Mouse (Mus musculus) hindbrain, embryonic 12.5 days (tissue): Measurements from ENCODE around the gene Gpat3. TPM values are rescaled to one million over a fixed set of nuclear protein-coding genes. Genes with fewer than 3 reads are reported as not detected.

Experiments
- ATAC-seq: fragments of 200-750 bp; cut with Nextera tagmentation; 2 replicates; pipeline ENCODE4 v1.8.0; 2017; ENCODE audit warnings: moderate TSS enrichment; ENCODE audit not compliant: low FRiP score
- H3K27ac ChIP-seq: fragments of 300-500 bp; sonication (generic); 2 replicates; pipeline ENCODE4 v1.5.1; 2016; ENCODE audit warnings: mild to moderate bottlenecking
- H3K27me3 ChIP-seq: fragments of 300-500 bp; sonication (generic); 2 replicates; pipeline ENCODE4 v1.6.1; 2016; ENCODE audit warnings: mild to moderate bottlenecking
- H3K36me3 ChIP-seq: fragments of 300-500 bp; sonication (generic); 2 replicates; pipeline ENCODE4 v1.6.1; 2016; ENCODE audit warnings: mild to moderate bottlenecking
- H3K4me1 ChIP-seq: fragments of 300-500 bp; sonication (generic); 2 replicates; pipeline ENCODE4 v1.6.1; 2016
- H3K4me2 ChIP-seq: fragments of 300-500 bp; sonication (generic); replicated peaks from 2 replicates; pipeline ENCODE4 v1.6.1; 2016; ENCODE audit warnings: mild to moderate bottlenecking
- H3K4me3 ChIP-seq: fragments of 300-500 bp; sonication (generic); 2 replicates; pipeline ENCODE4 v1.5.1; 2016; ENCODE audit warnings: mild to moderate bottlenecking
- H3K9ac ChIP-seq: fragments of 300-500 bp; sonication (generic); 2 replicates; pipeline ENCODE4 v1.6.1; 2016; ENCODE audit warnings: mild to moderate bottlenecking, moderate library complexity
- H3K9me3 ChIP-seq: fragments of 300-500 bp; sonication (generic); replicated peaks from 2 replicates; pipeline ENCODE4 v1.6.1; 2016; ENCODE audit warnings: mild to moderate bottlenecking
- WGBS: fragments of 180-500 bp; shearing (Covaris S2); methylation state at CpG from one replicate; pipeline ENCODE4 v1.1.7; 2016; 5-methylcytosine and 5-hydroxymethylcytosine counted together
- polyA plus RNA-seq: library from polyadenylated mRNA; unstranded; fragments of >200 nt; fragmentation: Nextera tagmentation; extraction: Ambion mirVana; gene quantifications from 2 replicates; pipeline ENCODE4 v1.2.1, GENCODE M21; 2016

The Gpat3 gene
- polyA plus RNA-seq, 1 experiment from 2014 or later = 0.74 TPM

DNA sequence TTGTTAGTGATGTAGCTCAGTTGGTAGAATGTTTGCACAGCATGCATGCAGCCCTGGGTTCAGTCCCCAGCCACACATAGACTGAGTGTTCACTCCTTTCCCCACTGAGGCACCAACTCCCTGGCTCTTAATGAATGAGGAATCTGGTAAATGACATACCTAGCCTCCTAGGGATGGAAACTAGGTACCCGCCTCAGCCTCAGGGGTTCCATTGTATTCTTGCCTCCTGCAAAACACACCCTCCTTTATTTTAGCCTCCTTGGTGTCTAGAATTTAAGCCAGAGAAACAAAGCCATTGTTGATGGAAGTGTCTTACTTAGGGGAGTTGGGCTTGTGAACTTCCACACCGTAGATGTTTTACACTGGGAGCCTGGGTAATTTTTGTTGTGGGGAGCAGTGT, 17.6 kb downstream of the Gpat3 start:
- Histone ChIP-seq H3K36me3 (no peaks in the 10 kb centered on the region), H3K4me1 (no peaks in the 10 kb centered on the region), H3K27ac (no peak overlapping the region), H3K4me2 (no peak overlapping the region), H3K4me3 (no peak overlapping the region), H3K27me3 (no peaks in the 10 kb centered on the region), H3K9ac (no peak overlapping the region), H3K9me3 (no peaks in the 10 kb centered on the region)
- no peak for ATAC-seq
- 57% methylated on average over 2 of the region's 2 CpGs for WGBS

DNA sequence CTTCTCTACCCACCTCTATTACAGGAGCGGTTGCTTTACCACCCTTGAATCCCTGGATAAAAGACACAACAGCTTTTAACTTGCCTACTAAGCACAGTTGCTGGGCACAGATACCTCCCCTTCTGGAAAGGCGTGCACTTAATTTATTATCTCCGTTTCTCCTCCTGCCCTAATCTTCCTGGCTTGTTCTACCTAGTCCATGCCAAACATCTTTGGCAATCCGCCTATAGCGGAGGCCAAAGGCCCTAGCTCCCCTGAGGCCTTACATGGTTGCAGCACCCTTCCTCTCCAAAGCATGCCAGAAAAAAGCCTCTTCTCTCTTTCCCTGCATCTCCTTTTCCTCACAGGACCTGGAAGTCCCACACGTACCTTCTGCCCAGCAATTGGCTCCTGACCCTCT, 18.9 kb downstream of the Gpat3 start:
- no peaks in the 10 kb centered on the region for H3K9me3 ChIP-seq
- no peak overlapping the region for H3K9ac ChIP-seq
- H3K4me1 ChIP-seq = no peaks in the 10 kb centered on the region
- H3K4me3 ChIP-seq = no peak overlapping the region
- H3K36me3 ChIP-seq = no peaks in the 10 kb centered on the region
- H3K27ac ChIP-seq = no peak overlapping the region
- no peak overlapping the region for H3K4me2 ChIP-seq
- no peaks in the 10 kb centered on the region for H3K27me3 ChIP-seq
- WGBS = 86% methylated on average over 6 of the region's 6 CpGs
- ATAC-seq = no peak

DNA sequence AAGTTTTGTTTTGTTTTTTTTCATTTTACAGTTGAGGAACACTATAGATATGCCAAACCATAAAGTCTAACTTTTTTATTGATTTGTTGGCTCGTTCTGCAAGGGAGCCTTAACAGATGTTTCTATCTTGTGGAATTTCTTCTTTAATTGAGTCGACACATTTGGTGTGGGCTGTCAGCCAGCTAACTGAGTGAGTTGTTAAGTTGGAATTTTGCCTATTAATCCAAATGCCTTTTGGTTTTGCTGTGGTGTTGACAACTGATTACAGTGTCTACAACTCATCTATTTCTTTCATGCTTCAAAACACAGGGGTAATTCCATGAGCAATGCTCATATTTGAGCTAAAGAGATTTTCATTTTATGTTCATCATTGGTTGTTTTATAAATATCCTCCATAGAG, 20.7 kb downstream of the Gpat3 start:
- WGBS = 76% methylated on average over 2 of the region's 2 CpGs
- H3K4me2 ChIP-seq = no peak overlapping the region
- ATAC-seq = no peak

DNA sequence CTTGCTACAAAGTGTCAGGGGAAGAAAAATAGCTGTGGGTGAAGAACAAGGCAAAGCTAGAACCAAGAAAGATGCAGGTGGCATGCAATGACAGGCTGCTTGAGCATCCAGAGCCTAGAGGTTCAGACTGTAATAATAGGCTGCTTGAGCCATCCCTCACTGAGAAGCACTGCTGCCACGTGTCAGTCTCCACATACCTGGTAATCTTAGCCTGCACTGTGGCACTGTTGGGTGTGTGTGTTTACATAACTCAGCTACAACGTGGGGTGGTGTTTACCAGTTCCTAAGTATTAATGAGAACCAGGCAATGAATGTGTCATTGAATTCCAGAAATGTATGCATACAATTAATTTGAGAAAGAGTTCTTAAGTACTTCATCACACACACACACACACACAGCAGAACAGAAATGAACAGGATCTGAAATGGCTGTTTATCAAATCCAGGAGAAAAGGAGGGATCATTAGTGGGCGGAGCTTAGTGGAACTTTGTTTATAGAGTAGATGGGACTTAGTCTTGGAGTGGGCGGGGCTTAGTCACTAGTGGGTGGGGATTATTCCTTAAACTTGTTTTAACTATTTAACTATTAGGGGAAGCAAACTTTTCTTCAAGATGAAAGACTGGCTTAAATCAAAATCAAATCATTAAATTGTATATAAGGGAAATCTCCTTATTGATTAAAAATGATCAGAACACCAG, 23.8 kb downstream of the Gpat3 start:
- Histone ChIP-seq H3K4me3 (no peak overlapping the region), H3K36me3 (no peaks in the 10 kb centered on the region), H3K4me2 (no peak overlapping the region), H3K27ac (no peak overlapping the region), H3K4me1 (no peaks in the 10 kb centered on the region), H3K9me3 (no peaks in the 10 kb centered on the region), H3K27me3 (no peaks in the 10 kb centered on the region), H3K9ac (no peak overlapping the region)
- WGBS = 76% methylated on average over 4 of the region's 4 CpGs
- ATAC-seq = no peak

More for the DNA sequence above, 20.7 kb downstream of the Gpat3 start:
- Histone ChIP-seq H3K4me1 (no peaks in the 10 kb centered on the region), H3K27me3 (no peaks in the 10 kb centered on the region), H3K9ac (no peak overlapping the region), H3K9me3 (no peaks in the 10 kb centered on the region), H3K36me3 (no peaks in the 10 kb centered on the region), H3K27ac (no peak overlapping the region), H3K4me3 (no peak overlapping the region)

DNA sequence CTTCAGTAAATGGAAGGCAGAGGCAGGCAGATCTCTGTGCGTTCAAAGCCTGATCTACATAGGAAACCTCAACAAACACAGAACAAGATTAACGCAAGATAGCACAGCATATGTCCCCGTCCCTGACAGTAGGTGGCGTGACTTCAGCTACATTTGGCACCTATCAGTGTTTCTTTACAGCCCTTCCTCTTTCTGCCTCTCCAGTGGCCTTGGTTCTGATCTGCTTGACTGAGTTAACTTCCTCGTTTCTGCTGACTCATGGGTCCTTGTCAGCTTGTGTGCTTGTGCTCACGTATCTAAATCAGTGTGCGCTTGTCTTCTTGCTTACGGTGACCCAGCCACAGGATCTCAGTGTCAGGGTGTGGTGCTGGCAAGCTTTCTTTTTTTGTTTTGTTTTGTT, 26.5 kb downstream of the Gpat3 start:
- Histone ChIP-seq H3K27me3 (no peaks in the 10 kb centered on the region), H3K4me2 (no peak overlapping the region), H3K4me1 (no peaks in the 10 kb centered on the region), H3K36me3 (no peaks in the 10 kb centered on the region), H3K9ac (no peak overlapping the region), H3K27ac (no peak overlapping the region), H3K4me3 (no peak overlapping the region), H3K9me3 (no peaks in the 10 kb centered on the region)
- WGBS = 90% methylated on average over 8 of the region's 8 CpGs
- no peak for ATAC-seq

DNA sequence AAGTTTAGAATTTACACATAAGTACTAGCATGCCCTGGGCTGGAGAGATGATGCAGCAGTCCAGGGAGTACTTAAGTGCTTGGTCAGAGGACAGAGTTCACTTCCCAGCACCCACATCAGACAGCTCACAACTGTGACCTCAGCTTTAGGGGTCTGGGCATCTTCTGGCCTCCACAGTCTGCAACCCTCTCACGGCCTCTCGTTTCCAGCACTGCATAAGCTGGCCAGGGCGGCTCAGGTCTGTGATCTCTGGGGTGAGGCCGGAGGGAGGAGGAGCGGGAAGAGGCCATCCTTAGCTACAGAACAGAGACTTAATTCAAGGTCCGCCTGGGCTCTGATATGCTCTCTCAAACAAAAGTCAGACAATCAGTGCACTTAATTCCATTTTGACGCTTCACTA, 29.2 kb downstream of the Gpat3 start:
- H3K4me2 ChIP-seq = no peak overlapping the region
- H3K4me1 ChIP-seq = no peaks in the 10 kb centered on the region
- ATAC-seq = no peak
- no peaks in the 10 kb centered on the region for H3K36me3 ChIP-seq
- no peak overlapping the region for H3K27ac ChIP-seq
- H3K4me3 ChIP-seq = no peak overlapping the region
- H3K9ac ChIP-seq = no peak overlapping the region
- H3K27me3 ChIP-seq = no peaks in the 10 kb centered on the region
- 75% methylated on average over 7 of the region's 7 CpGs for WGBS
- H3K9me3 ChIP-seq = no peaks in the 10 kb centered on the region

DNA sequence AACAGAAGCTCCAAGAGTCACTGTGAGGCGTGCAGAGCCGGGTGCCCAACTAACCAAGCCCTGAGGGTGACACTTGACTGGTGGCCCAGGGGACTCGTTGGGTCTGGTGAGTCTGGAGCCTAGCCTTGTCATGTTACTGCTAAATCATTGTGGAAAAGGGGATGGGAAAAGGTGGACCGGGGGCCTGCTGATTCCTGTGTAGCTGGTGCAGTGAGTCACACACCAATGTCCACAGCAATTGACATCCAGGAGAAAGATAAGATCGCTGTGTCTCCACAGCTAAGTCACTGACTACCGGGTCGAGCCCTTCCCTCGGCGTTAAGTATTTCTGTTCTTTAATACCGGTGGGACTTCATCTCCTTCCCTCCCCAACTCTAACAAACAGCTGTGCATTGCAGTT, 29.7 kb downstream of the Gpat3 start:
- WGBS = 74% methylated on average over 10 of the region's 10 CpGs
- no peak for ATAC-seq

DNA sequence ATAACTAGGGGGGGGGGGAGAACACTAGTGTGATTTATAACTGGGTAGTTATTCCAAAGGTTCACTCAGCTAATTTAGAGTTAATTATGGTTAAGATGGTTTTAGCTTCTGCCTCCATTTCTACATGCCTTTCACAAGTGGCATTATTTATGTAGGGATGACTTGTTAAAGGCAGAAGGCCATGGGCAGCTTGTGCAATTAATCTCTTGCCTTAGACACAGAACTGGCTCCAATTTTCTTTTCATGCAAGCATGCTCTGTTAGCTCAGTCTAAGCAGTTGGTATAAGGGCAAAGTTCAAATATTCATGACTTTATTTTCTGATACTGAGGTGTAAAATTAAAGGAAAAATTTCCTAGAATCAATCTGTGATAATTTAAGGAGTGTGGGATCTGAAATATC, 31.5 kb downstream of the Gpat3 start:
- no peak for ATAC-seq
- Histone ChIP-seq H3K4me3 (no peak overlapping the region), H3K36me3 (no peaks in the 10 kb centered on the region), H3K27ac (no peak overlapping the region), H3K9ac (no peak overlapping the region), H3K4me1 (no peaks in the 10 kb centered on the region), H3K9me3 (no peaks in the 10 kb centered on the region), H3K4me2 (no peak overlapping the region), H3K27me3 (no peaks in the 10 kb centered on the region)

More for the DNA sequence above, 29.7 kb downstream of the Gpat3 start:
- Histone ChIP-seq H3K27ac (no peak overlapping the region), H3K4me1 (no peaks in the 10 kb centered on the region), H3K9ac (no peak overlapping the region), H3K36me3 (no peaks in the 10 kb centered on the region), H3K4me2 (no peak overlapping the region), H3K9me3 (no peaks in the 10 kb centered on the region), H3K27me3 (no peaks in the 10 kb centered on the region), H3K4me3 (no peak overlapping the region)

DNA sequence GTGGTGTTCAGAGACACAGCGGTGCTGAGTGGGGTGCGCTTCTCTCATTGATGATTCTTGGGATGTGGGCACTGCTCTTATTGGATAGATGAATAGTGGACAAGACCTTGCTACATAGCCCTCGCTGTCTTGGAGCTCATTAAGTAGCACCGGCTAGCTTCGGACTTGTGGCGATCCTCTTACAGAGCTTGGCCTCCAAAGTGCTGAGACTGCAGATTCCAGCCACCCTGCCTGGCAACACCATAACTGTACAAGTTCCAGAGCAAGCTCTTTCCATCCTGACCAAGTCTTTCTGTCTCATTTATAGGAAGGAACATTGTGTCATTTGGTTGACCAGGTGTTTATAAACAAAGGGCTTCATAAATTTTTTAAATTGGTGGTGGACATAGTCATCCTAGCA, 39.7 kb downstream of the Gpat3 start:
- Histone ChIP-seq H3K4me1 (no peaks in the 10 kb centered on the region), H3K4me2 (no peak overlapping the region), H3K4me3 (no peak overlapping the region), H3K36me3 (no peaks in the 10 kb centered on the region), H3K27me3 (no peaks in the 10 kb centered on the region), H3K27ac (no peak overlapping the region), H3K9me3 (no peaks in the 10 kb centered on the region), H3K9ac (no peak overlapping the region)
- ATAC-seq = no peak
- 82% methylated on average over 6 of the region's 6 CpGs for WGBS

DNA sequence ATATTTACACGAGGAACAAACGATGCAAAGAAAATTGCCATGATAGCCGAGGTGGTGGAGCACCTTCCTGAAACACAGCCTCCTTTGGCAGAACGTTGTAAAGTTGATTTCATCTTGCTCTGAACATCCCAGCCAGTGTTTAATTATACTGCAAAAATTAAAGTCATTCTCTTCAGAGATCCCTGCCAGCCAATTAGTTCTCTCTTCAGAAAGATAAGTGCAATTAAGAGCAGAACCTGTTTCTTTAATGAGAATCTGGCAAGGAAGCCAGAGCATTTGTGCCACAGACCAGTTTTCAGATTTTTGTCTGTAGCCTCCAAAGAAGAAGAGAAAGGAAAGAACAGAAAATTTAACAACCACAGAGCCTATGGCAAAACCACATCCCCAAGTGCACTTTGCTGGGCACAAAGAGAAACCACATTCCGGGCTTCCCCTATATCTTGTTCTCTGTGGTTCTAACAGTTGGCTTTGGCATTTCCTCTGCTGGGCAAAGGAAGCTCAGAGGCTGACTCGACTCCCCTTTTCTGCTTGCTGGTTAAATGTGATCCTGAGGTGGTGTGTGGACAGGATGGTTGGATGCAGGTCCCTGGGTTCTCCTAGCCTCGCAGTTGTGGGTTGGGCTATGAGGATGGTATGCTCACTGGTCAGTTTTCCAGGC, 40.9 kb downstream of the Gpat3 start:
- Histone ChIP-seq H3K9me3 (no peaks in the 10 kb centered on the region), H3K9ac (no peak overlapping the region), H3K4me2 (no peak overlapping the region), H3K4me3 (no peak overlapping the region), H3K27ac (no peak overlapping the region), H3K27me3 (no peaks in the 10 kb centered on the region), H3K4me1 (no peaks in the 10 kb centered on the region), H3K36me3 (no peaks in the 10 kb centered on the region)
- WGBS = 85% methylated on average over 7 of the region's 7 CpGs
- ATAC-seq = no peak

DNA sequence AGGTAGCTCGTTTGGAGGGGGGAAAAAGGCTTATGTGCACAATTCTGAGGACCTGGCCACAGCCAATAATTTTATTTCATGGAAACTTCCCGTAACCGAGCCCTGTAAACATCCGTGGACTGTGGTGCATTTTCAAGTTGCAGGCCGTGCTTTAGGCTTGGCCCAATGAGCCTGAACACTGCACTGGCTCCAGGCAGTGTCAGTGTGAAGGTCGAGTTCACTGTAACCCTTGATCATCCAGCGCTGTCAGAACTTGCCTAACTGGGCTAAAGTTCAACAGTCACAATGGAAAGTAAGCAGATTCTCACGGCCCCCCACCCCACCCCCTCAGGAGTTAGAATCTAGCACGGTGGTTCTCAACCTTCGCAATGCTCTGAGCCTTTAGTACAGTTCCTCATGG, 50.7 kb downstream of the Gpat3 start:
- WGBS = 82% methylated on average over 10 of the region's 10 CpGs
- H3K4me1 ChIP-seq = no peaks in the 10 kb centered on the region
- H3K9ac ChIP-seq = no peak overlapping the region
- H3K9me3 ChIP-seq = no peaks in the 10 kb centered on the region
- no peak overlapping the region for H3K4me3 ChIP-seq
- no peaks in the 10 kb centered on the region for H3K27me3 ChIP-seq
- H3K36me3 ChIP-seq = no peaks in the 10 kb centered on the region
- no peak for ATAC-seq
- H3K4me2 ChIP-seq = no peak overlapping the region
- no peak overlapping the region for H3K27ac ChIP-seq

DNA sequence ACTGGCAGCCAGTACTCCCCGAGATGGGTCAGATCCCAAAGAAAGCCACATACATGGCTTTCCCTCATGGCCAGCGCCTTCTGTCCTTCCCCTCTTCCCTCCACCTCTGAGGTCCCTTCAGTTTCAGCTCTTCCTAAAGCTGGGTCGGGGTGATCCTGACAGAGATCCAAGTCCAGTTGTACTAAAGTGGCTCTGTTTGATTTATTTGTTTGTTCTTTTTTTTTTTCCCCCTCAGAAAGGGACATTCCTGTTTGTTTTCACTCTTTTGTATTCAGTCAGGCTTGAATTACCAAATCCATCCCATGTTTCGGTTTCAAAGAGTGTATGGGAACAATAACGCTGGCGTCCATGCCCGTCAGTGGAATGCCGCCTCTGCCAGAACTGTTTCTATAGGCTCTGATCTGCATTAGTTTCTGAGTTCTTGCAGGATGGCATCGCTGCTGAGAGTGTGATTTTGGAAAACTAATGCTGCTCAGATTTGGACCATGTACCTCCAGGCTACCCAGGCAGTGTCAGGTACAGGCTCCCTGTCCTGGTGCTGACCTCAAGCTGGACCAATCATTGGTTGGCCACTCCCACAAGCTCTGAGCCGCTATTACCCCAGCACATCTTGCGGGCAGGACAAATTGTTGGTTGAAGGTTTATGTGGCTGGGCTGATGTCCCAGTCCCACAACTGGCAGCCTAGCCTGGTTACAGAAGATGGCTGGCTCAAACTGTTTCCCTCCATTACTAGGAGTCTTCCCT, 54.4 kb downstream of the Gpat3 start:
- H3K4me2 ChIP-seq = no peak overlapping the region
- no peaks in the 10 kb centered on the region for H3K4me1 ChIP-seq
- 68% methylated on average over 11 of the region's 11 CpGs for WGBS
- no peaks in the 10 kb centered on the region for H3K27me3 ChIP-seq
- no peaks in the 10 kb centered on the region for H3K36me3 ChIP-seq
- ATAC-seq = no peak
- H3K9me3 ChIP-seq = no peaks in the 10 kb centered on the region
- no peak overlapping the region for H3K27ac ChIP-seq
- no peak overlapping the region for H3K9ac ChIP-seq
- H3K4me3 ChIP-seq = no peak overlapping the region

DNA sequence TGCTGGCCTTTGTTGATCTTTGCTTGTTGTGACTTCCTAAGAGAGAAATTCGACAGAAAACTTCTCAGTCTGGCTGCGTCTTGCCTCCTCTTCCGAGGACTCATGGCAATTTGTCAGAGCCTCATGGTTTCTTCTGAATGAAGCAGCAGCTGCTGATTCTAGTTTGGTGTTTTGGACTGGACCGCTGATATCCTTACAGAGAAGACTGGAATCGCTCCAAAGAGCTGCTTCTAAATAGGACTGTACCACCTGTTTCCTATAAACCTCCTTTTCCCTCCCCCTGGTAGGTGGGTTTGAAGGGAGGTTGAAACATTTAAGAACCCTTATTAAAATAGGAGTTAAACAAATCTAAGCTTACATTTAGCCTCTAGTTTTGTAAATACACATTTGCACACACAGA, 55.5 kb downstream of the Gpat3 start:
- 89% methylated on average over 5 of the region's 5 CpGs for WGBS
- H3K36me3 ChIP-seq = no peaks in the 10 kb centered on the region

More for the DNA sequence above, 55.5 kb downstream of the Gpat3 start:
- no peaks in the 10 kb centered on the region for H3K9me3 ChIP-seq
- ATAC-seq = no peak
- no peak overlapping the region for H3K9ac ChIP-seq
- H3K27ac ChIP-seq = no peak overlapping the region
- no peak overlapping the region for H3K4me2 ChIP-seq
- no peaks in the 10 kb centered on the region for H3K27me3 ChIP-seq
- no peaks in the 10 kb centered on the region for H3K4me1 ChIP-seq
- no peak overlapping the region for H3K4me3 ChIP-seq
